Mouse (Mus musculus) spleen, adult 2 months (tissue): ENCODE measurements at regions not wholly inside any gene's neighbourhood (a gene's known extent, or its start where the extent isn't known, plus 50 kb on each side); places are given as distances from the start of the nearest gene placed in this dataset.

Experiments used
- CTCF ChIP-seq: fragments of 200-500 bp; IDR thresholded peaks from 2 replicates; pipeline ENCODE4 v1.5.1; 2011; ENCODE audit warnings: mild to moderate bottlenecking, inconsistent platforms; ENCODE audit not compliant: insufficient read depth, insufficient read length, insufficient replicate concordance; ENCODE audit errors: extremely low read depth
- POLR2A ChIP-seq: fragments of 200-500 bp; IDR thresholded peaks from 2 replicates; pipeline ENCODE4 v1.6.1; 2011; ENCODE audit warnings: low read depth, low read length, inconsistent platforms

DNA sequence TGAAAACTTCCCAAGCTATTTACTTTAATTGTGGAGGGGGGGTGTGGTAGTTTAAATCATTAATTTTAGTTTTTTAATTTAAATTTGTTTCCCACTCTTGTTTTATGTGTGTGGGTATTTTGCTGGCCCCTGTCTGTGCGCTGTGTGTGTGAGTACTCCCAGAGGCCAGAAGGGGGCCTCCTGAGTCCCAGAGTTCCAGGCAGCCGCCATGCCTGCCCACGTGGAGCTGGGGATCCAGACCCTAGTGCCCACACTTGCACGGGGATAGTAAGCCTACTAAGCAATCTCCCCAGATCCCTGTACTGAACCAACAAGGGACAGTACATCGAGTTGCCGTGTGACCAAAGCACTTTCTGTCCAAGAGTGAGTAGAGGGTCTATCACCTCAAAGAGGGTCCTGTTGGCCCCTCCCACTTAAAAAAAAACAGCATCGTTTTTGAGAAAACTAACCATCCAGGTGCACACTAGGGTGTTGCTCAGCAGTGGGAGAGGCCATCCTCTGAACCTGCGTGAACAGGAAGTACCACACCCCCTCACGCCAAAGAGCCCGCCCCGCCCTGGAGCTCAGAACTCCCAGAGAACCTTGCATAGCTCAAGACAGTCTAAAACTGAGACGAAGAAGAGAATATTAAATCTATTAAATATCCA lies 160.4 kb upstream of the Haao start:
- TF ChIP-seq CTCF, result no peak
- TF ChIP-seq POLR2A, result no peak
